Mouse (Mus musculus): ENCODE data around the gene Doxl2.

Gene Doxl2

DNA sequence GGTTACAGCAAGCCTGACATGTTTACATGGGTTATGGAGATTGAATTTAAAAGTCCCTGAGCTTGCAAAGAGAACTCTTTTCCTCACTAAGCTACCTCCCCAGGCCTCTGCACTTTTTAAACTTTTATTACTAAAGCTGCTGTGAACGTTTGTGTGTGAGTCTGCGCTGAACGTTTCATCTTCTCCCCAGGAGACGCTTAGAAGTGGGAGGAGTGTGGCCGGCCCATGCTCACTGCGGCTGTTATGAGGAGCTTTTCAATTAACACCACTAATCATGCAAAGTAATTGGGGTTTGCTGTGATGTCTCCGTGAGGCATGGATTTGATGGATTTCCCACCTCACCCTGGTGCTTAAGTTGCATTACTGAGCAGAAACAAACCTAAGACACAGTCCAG lies 34.4 kb downstream of the Doxl2 start:
- DNase-seq (ENCODE audit: low read depth, low spot score) = no peak

DNA sequence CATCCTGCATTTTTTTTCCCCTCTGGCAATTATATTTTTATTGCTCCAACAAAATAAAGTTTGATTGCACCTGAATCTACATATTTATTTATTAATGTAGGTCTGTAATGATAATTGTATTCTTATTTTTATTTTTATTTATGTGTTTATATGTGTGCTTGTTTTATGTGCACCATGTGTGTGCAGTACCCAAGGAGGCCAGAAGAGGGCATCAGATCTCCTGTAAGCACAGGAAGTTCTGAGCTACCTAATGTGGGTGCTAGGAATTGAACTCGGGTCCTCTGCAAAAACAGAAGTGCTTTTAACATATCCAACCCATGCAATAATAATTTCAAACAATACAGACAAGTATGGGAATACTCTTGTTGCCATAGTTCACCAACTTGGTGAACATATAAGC lies 34.9 kb downstream of the Doxl2 start:
- no peak for DNase-seq (ENCODE audit: low read depth, low spot score)

- no peak for DNase-seq (ENCODE audit: low read depth, low spot score)
These were observed 36.4 kb downstream of the Doxl2 start for GRCm38 (mm10) chr6:49011191-49011590.

GRCm38 (mm10) chr6:49013023-49013422 lies 38.3 kb downstream of the Doxl2 start:
- no peak for DNase-seq (ENCODE audit: low read depth, low spot score)

DNA sequence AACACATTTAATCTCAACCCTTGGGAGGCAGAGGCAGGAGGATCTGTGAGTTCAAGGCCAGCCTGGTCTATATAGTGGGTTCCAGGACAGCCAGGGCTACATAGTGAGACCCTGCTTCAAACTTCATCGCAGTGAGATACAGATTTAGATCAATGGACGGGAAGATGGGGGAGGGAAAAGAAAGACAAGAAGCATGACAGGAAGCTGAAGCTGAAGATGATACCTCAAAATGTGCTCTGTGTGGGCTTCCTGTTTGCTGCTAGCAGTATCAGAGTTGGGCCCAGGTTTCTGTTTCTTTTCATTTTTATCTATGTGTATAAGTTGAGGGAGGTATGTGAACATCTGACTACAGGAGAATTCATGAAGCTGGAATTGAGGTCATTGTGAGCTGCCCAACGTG lies 38.7 kb downstream of the Doxl2 start:
- DNase-seq (ENCODE audit: low read depth, low spot score) = no peak

GRCm38 (mm10) chr6:49017150-49017549 lies 42.4 kb downstream of the Doxl2 start:
- DNase-seq (ENCODE audit: low read depth, low spot score) = no peak

DNA sequence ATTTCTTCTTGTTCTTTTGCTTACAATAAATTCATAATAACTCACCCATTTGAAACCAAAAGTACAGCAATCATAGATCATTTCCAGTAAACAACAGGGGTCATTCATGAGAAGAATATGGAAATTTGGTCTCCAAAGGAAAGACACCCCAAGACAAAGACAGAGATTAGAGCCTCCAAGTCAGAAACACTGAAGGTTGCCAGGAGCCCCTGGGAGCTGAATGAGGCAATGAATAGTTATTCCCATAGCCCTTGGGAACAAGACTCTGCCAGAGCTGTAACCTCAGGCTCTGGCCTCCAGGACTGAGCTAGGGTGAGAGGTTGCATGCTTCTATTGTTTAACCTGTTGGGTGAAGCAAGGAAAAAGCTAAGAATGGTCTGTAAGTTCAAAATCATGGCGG lies 44.6 kb downstream of the Doxl2 start:
- DNase-seq (ENCODE audit: low read depth, low spot score) = no peak

- DNase-seq (ENCODE audit: low read depth, low spot score) = no peak
These were observed 46.6 kb downstream of the Doxl2 start for GRCm38 (mm10) chr6:49021141-49022012.

DNA sequence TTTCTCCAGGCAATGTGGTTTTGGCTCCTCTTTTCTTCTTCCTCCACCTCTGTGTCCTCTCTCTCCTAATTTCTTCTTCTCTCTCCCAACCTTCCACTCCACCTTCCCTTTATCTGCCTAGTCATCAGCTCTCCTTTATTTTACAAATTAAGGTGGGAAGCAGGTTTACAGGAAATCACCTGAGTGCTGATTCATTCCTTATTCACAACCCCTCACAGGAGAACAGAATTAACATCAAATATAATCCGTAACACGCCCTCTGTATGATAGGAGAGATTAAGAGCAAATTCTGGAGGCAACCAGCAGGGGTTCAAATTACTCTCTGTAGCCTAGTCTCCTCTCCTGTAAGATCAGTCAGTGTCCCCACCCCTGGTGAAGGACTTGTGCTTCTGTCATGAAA lies 47.6 kb downstream of the Doxl2 start:
- DNase-seq (ENCODE audit: low read depth, low spot score) = no peak

DNA sequence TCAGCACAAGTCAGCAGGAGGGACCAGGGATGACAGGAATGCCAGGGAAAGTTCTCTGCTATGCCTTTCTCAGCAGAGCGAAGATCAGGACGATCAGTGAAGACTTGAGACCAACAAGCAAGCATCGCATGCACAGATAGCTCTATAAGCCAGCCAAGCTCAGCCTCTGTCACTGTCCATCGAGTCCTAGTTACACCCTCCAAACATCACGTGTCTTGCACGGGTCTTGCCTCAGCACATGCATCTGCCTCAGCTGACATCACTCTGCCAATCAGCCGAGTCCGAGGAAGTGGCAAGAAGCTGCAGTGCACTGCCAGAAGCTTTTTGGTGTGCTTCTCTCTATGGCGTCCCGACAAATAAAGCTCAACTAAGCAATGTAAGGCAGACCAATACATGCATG lies 48.6 kb downstream of the Doxl2 start:
- DNase-seq (ENCODE audit: low read depth, low spot score) = no peak

GRCm38 (mm10) chr6:49025290-49025689 lies 50.5 kb downstream of the Doxl2 start:
- no peak for DNase-seq (ENCODE audit: low read depth, low spot score)

DNA sequence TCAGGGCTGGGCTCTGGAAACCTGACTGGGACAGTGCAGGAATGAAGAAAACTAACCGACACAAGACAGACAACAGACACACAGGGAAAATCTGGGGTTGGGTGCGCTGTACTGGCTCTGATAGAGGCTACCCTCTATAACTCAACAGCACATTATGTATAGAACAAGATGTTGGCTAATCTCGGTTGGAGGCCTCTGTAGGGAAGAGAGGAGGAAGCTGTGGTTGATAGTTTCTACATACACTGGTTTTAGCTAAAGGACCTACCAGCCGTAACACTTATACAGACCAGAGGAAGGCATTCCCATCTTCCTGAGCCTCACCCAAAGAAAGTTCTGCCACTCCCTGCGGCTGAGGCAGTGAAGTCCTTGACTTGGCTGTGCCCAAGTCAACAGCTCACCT lies 51.7 kb downstream of the Doxl2 start:
- DNase-seq (ENCODE audit: low read depth, low spot score) = no peak

DNA sequence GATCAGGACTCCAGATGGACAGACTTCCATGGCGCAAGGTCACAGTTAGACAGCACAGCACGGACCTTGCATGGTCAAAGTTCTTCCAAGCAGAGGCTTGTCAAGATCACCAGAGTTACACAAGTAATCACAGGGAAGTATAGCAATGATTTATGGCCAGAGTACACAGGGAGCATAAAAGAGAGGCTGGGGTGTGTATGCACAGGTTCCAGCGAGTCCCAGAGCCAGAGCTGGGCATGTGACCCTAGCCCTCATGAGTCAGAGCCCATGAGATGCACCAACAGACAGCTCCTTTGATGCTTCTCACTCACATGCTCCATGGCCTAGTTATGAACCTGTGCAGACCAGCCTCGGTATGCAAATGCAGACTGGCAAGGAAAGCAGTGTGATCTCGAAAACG lies 53.3 kb downstream of the Doxl2 start:
- no peak for DNase-seq (ENCODE audit: low read depth, low spot score)
